Comparison of ENCODE assay signal across 9 mouse cellular contexts in the genomic region with DNA sequence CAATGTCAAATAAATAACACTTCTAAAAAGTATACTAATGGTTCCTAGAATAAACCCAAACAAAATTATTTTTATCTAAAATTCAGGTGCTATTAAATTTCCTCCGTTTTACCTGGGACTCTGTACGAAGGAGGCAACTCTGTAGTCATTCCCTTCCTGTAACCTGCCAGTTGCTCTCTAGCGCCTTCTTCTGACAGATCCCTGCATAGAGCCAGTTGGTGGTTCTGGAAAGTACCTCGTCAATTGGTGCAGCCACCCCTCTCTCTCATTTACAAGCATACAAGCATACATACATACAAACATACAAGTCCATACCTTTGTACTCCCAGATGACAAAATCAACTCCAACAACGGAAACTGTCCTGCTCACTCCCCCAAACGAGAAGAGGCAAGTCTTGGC. TPM values are rescaled to one million over a fixed set of nuclear protein-coding genes. Genes with fewer than 3 reads are reported as not detected.
DNase-seq lines count a peak whose midpoint lies in the region; ATAC-seq and TF ChIP-seq lines count a peak whose summit lies in the region.
"Had no signal": no experiment of that assay in that cellular context is flagged by ENCODE, and none has a peak within 500 bp of the region (broad histone marks: within the 10 kb centered on the region; RNA-seq: fewer than 3 reads in every experiment).

No protein-coding gene starts in this region.

- H3K9me3 ChIP-seq in heart, embryonic 11.5 days (replicated peaks; ENCODE audit: control insufficient read depth, low read length) = no peaks in the 10 kb centered on the region
- H3K9me3 ChIP-seq: neural tube, embryonic 13.5 days had no signal

- no peaks in the 10 kb centered on the region for H3K79me2 ChIP-seq in heart, adult 2 months (replicated peaks; ENCODE audit: control insufficient read depth, insufficient read depth, low read length)

- ATAC-seq in heart, embryonic 11.5 days (replicated peaks; ENCODE audit: insufficient number of reproducible peaks, low FRiP score, low TSS enrichment) = no peak

- H3K9ac ChIP-seq in heart, adult 2 months (ENCODE audit: low read depth, low read length) = no peak overlapping the region
- H3K9ac ChIP-seq in heart, embryonic 11.5 days (ENCODE audit: low read depth, low read length) = no peak overlapping the region
- H3K9ac ChIP-seq: neural tube, embryonic 13.5 days had no signal

- no peak for DNase-seq in heart, adult 2 months
- peak; percentile 28 for DNase-seq in ovary, postnatal 36 days (ENCODE audit: low spot score)
- no peak for DNase-seq in ovary, postnatal 10 days (ENCODE audit: low spot score)
- peak; percentile 33 for DNase-seq in WW6 (ENCODE audit: low read depth, low spot score)
- peak; percentile 27 for DNase-seq in large intestine, adult 2 months (ENCODE audit: low read depth, low spot score)
- DNase-seq in frontal cortex, postnatal 14 days (ENCODE audit: low spot score in 2 of 2) = no peak
- no peak for DNase-seq in urinary bladder, postnatal 10 days (ENCODE audit: low spot score)

- H3K4me1 ChIP-seq in heart, adult 2 months (ENCODE audit: control insufficient read depth, insufficient read depth, low read length) = peaks cover 2% of the 10 kb centered on the region
- H3K4me1 ChIP-seq in heart, embryonic 11.5 days (ENCODE audit: control insufficient read depth, insufficient read depth, low read length) = no peaks in the 10 kb centered on the region
- H3K4me1 ChIP-seq: neural tube, embryonic 13.5 days had no signal

- WGBS in heart, adult 2 months = 27% methylated on average over 6 of the region's 6 CpGs
- WGBS in heart, embryonic 11.5 days (ENCODE audit: insufficient replicate concordance) = 28% methylated on average over 6 of the region's 6 CpGs
- 31% methylated on average over 6 of the region's 6 CpGs for WGBS in large intestine, adult 2 months

- H3K27me3 ChIP-seq in heart, adult 2 months (ENCODE audit: control insufficient read depth, insufficient read depth, low read length) = no peaks in the 10 kb centered on the region
- H3K27me3 ChIP-seq in heart, embryonic 11.5 days (ENCODE audit: control insufficient read depth, insufficient read depth, low read length) = no peaks in the 10 kb centered on the region
- H3K27me3 ChIP-seq: neural tube, embryonic 13.5 days had no signal

- intact Hi-C loops in heart, adult 2 months (cut with DNase I) = no loop called here

- H3K4me3 ChIP-seq in heart, adult 2 months = no peak overlapping the region
- no peak overlapping the region for H3K4me3 ChIP-seq in heart, embryonic 11.5 days (ENCODE audit: low read depth, low read length)
- H3K4me3 ChIP-seq: neural tube, embryonic 13.5 days had no signal

- H3K36me3 ChIP-seq in heart, adult 2 months (ENCODE audit: control insufficient read depth, insufficient read depth, low read length) = no peaks in the 10 kb centered on the region
- no peaks in the 10 kb centered on the region for H3K36me3 ChIP-seq in heart, embryonic 11.5 days (ENCODE audit: control insufficient read depth, insufficient read depth, low read length)
- H3K36me3 ChIP-seq: neural tube, embryonic 13.5 days had no signal

- no peak overlapping the region for H3K4me2 ChIP-seq in heart, embryonic 11.5 days
- H3K4me2 ChIP-seq: neural tube, embryonic 13.5 days had no signal

- TF ChIP-seq CTCF in heart, adult 2 months (IDR thresholded peaks at IDR 0.05) = peak; percentile 79

- H3K27ac ChIP-seq in heart, adult 2 months = no peak overlapping the region
- no peak overlapping the region for H3K27ac ChIP-seq in heart, embryonic 11.5 days (ENCODE audit: low read depth, low read length)
- H3K27ac ChIP-seq: neural tube, embryonic 13.5 days had no signal

- no peak for TF ChIP-seq EP300 in heart, adult 2 months (IDR thresholded peaks at IDR 0.05; ENCODE audit: insufficient read depth, low read depth, low read length)

- TF ChIP-seq POLR2A in heart, adult 2 months (IDR thresholded peaks at IDR 0.05; ENCODE audit: insufficient read depth, low read depth, low read length) = no peak

RNA-seq across cellular contexts. Expression of gene Ccdc81, which starts 59.9 kb away (rescaled TPM):
- total RNA-seq in heart, adult 2 months (2021) = not detected
- 0.23 TPM in 1 of 2 replicates, not detected in the other for polyA plus RNA-seq in heart, adult 2 months (2012; rRNA removed)
- not detected in 2 replicates for polyA plus RNA-seq in heart, embryonic 11.5 days (2014; fragmentation: Nextera tagmentation; extraction: Ambion mirVana)
- not detected in 2 replicates for polyA plus RNA-seq in large intestine, adult 2 months (2012; rRNA removed)

Comparison
In these comparisons a context has a peak if more than half of its experiments do, and no peak if none do; other contexts are left out.
1. DNase-seq: peak in ovary, postnatal 36 days (single experiment), WW6 (single experiment) and large intestine, adult 2 months (single experiment); none in heart, adult 2 months (0 of 2), ovary, postnatal 10 days (single experiment), frontal cortex, postnatal 14 days (0 of 2) and urinary bladder, postnatal 10 days (single experiment).